Mouse (Mus musculus) cortical plate, adult 2 months (tissue): ENCODE results near the gene Lcmt1. TPM values are rescaled to one million over a fixed set of nuclear protein-coding genes. Genes with fewer than 3 reads are reported as not detected.

Source experiments
- H3K27ac ChIP-seq: fragments of 200-500 bp; 2 replicates; pipeline ENCODE4 v1.5.1; 2012; ENCODE audit warnings: low read length, control low read depth, inconsistent platforms; ENCODE audit not compliant: insufficient read depth
- H3K4me1 ChIP-seq: fragments of 200-500 bp; 2 replicates; pipeline ENCODE4 v1.6.1; 2011; ENCODE audit warnings: low read length; ENCODE audit not compliant: control insufficient read depth, insufficient read depth
- H3K4me3 ChIP-seq: fragments of 200-500 bp; 2 replicates; pipeline ENCODE4 v1.5.1; 2011; ENCODE audit warnings: mild to moderate bottlenecking, low read length, control low read depth; ENCODE audit not compliant: insufficient read depth
- CTCF ChIP-seq: fragments of 200-500 bp; IDR thresholded peaks from 2 replicates; pipeline ENCODE4 v1.5.1; 2011; ENCODE audit warnings: mild to moderate bottlenecking, control low read depth, low read length; ENCODE audit not compliant: insufficient read depth; ENCODE audit errors: extremely low read depth
- POLR2A ChIP-seq: fragments of 200-500 bp; IDR thresholded peaks from 2 replicates; pipeline ENCODE4 v1.6.1; 2011; ENCODE audit warnings: mild to moderate bottlenecking, low read length, control low read depth; ENCODE audit not compliant: insufficient read depth; ENCODE audit errors: extremely low read depth
- polyA plus RNA-seq: library from polyadenylated mRNA; depleted of rRNA; stranded (reverse); fragments of >200 nt; gene quantifications from 2 replicates; pipeline ENCODE4 v1.2.3, GENCODE M21; 2012

The Lcmt1 gene
- polyA plus RNA-seq, 1 experiment, result 97.5 TPM

GRCm38 (mm10) chr7:123368187-123368586, 1.4 kb upstream of the Lcmt1 start:
- H3K4me3 ChIP-seq, result peak overlapping the region; percentile 68; the same call in 1 of the 2 replicates
- peaks cover 14% of the 10 kb centered on the region for H3K4me1 ChIP-seq
- no peak overlapping the region for H3K27ac ChIP-seq
- TF ChIP-seq CTCF (no peak), POLR2A (no peak)

GRCm38 (mm10) chr7:123368778-123369746, 522 bp upstream of the Lcmt1 start:
- H3K4me1 ChIP-seq, result peaks cover 13% of the 10 kb centered on the region
- TF ChIP-seq POLR2A, result no peak
- TF ChIP-seq CTCF, result no peak
- peak overlapping the region; percentile 68 for H3K4me3 ChIP-seq
- H3K27ac ChIP-seq, result peak overlapping the region; percentile 77; the same call in 1 of the 2 replicates

GRCm38 (mm10) chr7:123370700-123371099, 1.1 kb downstream of the Lcmt1 start:
- Histone ChIP-seq H3K27ac (no peak overlapping the region), H3K4me1 (peaks cover 10% of the 10 kb centered on the region), H3K4me3 (peak overlapping the region; percentile 68)
- TF ChIP-seq CTCF (no peak), POLR2A (no peak)

- H3K4me1 ChIP-seq, result peaks cover 9% of the 10 kb centered on the region
- H3K4me3 ChIP-seq, result no peak overlapping the region
- TF ChIP-seq CTCF, result peak; percentile 28; the same call in 1 of the 2 replicates
- no peak for TF ChIP-seq POLR2A
- H3K27ac ChIP-seq, result no peak overlapping the region
These were observed 1.9 kb downstream of the Lcmt1 start for GRCm38 (mm10) chr7:123371501-123371900.

GRCm38 (mm10) chr7:123377443-123378400, 8.1 kb downstream of the Lcmt1 start:
- Histone ChIP-seq H3K4me3 (peak overlapping the region; percentile 92), H3K4me1 (peaks cover 5% of the 10 kb centered on the region), H3K27ac (peak overlapping the region; percentile 72)
- no peak for TF ChIP-seq CTCF
- peak; percentile 94 for TF ChIP-seq POLR2A

GRCm38 (mm10) chr7:123385693-123386407, 16.3 kb downstream of the Lcmt1 start:
- Histone ChIP-seq H3K27ac (no peak overlapping the region), H3K4me3 (no peak overlapping the region), H3K4me1 (no peaks in the 10 kb centered on the region)
- TF ChIP-seq POLR2A (no peak), CTCF (no peak)

GRCm38 (mm10) chr7:123389686-123390280, 20.2 kb downstream of the Lcmt1 start:
- H3K4me3 ChIP-seq, result no peak overlapping the region
- H3K4me1 ChIP-seq, result no peaks in the 10 kb centered on the region
- no peak overlapping the region for H3K27ac ChIP-seq
- no peak for TF ChIP-seq CTCF
- TF ChIP-seq POLR2A, result no peak

- TF ChIP-seq POLR2A (no peak), CTCF (no peak)
- H3K27ac ChIP-seq, result 0 out of 2 replicates have a peak overlapping the region, but pooled peaks have one; percentile 79
- no peak overlapping the region for H3K4me3 ChIP-seq
- no peaks in the 10 kb centered on the region for H3K4me1 ChIP-seq
These were observed 24.7 kb downstream of the Lcmt1 start for GRCm38 (mm10) chr7:123394271-123394670.
